Mouse (Mus musculus): ENCODE measurements around the gene Wdr35.

The Wdr35 gene

DNA sequence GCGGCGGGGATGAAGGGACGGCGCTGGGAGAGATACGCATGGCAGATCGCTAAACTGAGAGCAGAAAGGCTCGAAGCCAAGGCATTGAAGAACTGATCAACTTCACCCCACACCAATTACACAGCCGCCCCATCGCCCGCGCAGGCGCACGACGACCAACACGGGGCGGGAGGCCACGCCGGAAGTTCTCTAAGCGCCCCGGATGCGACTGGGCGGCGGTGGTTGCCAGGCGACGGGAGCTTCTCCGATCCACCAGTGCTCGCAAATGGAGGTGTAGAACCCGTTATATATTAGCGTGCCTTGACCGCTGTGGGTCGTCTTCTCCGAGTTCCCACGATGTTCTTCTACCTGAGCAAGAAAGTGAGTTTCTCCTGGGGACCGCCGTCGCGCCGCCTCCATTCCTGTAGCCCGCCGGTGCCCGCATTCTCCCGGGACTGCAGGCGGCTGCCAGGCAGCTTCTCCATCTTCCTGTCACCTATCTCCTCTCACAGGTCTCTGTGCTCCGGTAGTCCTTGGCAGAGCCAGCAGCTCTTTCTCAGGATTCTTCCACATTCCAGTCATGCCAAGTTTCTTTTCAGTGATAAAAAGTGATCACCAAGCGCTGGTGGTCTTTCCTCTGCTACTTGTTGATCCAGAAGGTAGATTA is at the start of gene Wdr35:
Wdr35 (plus strand) TSS at position 73 of the 646 bp plus-strand sequence.
- peak; percentile 89 for DNase-seq

DNA sequence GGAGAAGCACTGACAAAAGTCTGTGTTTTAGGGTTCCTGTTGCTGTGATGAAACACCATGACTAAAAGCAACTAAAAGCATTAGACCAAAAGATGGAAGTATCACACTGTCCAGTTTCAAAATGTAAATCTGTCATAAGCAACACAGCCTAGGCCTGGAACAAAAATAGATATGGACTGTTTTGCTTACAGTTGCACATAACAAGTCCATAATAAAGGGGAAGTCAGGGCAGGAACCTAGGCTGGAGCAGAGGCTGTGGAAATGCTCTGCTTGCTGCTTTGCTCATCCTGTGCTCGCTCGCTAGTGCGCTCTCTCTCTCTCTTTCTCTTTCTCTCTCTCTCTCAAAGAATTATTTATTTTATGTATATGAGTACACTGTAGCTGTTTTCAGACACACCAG is 46.0 kb upstream of the Wdr35 start:
- no peak for DNase-seq

DNA sequence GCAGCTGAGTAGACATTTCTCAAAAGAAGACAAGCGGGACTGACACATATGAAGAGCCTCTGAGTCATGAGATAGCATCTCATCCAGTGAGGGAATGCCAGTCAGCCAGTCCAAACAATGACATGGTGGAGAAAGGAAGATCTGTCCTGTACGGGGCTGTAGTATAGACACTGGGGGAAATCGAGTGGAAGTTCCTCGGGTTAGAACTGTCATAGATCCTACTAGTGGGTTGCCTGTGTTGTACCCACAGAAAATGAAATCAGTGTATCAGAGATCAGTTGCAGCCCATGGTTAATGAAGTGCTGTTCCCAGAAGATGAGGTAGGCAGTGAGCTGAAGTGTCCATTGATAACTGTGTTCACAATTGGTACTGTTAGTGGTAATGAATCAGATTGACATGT is 44.9 kb upstream of the Wdr35 start:
- no peak for DNase-seq

DNA sequence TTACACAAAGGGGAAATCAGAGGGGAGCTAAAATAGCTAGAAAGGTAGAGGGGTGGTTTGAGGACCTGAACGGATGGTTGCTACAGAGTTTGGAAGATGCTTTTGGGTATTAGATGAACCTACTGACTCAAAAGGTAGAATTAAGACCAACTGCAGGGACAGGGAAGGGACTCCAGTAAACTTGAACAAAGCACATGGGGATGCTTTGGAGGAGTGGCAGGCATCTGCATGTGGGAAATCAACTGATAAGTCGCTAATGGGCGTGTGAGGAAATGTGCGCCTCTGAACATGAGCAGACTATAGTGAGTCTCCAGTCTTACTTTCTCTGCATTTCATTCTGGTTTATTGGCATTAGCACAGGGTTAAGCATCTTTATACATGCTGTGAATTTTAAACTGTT is 42.6 kb upstream of the Wdr35 start:
- DNase-seq, result no peak

DNA sequence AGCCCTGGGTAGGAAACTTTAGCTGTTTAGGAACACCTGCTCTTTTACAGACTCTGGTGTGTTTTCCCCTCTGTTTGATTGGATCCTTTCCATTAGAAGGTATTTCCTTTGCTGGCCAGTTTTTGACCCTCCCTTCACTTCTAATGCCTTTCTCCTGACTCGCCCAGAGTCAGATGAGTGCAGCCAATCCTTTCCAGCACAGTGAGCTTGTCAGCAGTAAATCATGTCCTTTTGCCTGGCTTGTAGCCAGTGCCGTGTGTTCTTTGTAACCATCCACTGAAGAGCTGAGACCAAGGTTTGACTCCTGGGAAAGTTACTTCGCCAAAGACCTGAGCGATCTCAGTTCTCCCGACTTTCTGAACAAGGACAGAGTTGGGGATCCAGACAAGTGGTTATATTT is 38.3 kb upstream of the Wdr35 start:
- DNase-seq, result no peak

DNA sequence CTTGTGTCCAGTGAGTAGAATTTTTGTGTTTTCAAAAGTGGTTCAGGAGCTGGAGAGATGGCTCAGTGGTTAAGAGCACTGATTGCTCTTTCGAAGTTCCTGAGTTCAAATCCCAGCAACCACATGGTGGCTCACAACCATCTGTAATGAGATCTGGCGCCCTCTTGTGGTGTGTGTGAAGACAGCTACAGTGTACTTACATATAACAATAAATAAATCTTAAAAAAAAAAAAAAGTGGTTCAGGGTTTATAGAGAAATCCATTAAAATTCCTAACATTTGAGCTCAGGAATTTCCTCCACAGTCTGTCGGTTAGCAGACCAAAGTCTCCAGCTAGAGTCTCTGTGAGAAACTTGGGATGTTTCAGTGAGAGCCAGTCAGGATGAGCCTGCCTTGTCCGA is 37.5 kb upstream of the Wdr35 start:
- peak; percentile 54 for DNase-seq

DNA sequence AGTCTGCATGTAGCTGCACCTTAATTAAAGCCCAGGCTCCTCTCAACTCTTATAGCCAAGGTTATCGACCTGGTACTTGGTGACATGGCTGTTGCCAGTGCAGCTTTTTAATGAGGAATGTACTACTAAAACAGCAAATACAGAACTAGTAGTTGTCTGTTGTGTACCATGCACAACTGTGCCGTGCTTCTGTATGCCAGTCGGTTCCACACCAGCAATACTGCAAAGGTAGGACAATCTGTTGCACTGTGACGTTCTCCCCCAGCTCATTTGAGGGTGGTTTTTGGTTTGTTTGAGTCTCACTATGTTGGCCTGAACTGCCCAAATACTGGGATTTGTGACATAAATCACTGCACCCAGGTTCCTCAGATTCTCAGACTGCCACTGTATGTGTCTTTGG is 34.2 kb upstream of the Wdr35 start:
- no peak for DNase-seq

DNA sequence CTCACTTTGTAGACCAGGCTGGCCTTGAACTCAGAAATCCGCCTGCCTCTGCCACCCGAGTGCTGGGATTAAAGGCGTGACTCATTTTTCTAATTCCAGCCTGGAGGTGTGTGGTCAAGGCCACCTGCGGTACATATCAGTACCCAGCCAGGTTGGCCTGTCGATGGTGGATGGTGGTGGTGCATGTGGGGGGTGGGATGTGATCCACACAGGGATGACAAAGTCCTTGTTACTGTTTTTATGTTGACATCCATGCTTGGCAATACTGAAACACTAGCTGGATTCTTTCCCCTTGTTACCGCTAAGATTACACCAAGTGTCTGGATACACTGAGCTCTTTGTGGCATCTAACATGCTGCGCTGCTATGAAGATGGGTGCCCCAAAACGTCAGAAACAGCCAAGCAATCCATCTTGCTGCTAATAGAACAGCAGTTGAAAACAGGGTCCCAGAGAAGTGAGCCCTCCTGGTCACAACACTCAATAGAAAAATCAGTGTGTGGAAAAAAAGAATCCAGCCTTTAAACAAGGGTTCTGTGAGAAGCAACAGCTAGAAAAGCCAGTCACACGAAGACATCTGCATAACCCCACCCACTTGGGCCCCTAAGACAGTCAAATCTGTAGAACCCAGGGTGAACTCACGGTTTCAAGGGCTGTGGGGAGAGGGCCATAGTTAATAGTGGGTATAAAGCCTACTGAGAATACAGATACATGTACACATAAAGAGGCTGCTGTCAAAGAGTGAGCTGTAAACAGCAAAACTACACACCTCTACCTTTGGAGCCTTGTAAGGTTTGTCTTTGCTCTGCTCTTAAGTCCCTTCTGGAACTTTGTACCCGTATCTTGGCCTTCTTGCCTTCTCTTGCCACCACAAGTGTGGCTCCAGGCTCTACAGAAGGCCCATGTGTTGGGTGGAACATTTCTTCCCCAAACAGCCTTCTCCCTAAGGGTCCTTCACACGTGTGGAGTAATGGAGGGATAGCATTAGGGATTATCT is 33.4 kb upstream of the Wdr35 start:
- no peak for DNase-seq

DNA sequence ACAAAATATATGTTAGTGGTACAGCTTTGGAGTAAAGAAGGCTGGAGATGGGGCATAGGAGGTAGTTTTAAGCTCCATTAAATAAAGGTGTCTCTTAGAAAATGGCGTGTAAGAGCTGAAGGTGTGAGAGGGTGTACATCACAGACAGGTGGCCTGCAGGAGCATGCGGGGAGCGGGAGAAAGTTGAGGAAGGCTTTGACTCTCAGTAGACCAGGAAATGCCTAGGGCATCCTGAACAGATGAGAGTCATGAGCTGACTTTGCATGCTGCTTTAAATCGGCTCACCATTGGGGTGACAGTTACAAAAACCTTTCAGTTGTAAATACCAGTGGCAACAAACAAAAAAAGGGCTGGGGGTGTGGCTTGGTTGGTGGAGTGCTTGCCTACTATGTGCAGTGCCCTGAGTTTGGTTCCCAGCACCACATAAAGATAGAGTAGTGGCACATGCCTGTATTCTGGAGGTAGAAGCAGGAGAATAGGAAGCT is 32.5 kb upstream of the Wdr35 start:
- no peak for DNase-seq

DNA sequence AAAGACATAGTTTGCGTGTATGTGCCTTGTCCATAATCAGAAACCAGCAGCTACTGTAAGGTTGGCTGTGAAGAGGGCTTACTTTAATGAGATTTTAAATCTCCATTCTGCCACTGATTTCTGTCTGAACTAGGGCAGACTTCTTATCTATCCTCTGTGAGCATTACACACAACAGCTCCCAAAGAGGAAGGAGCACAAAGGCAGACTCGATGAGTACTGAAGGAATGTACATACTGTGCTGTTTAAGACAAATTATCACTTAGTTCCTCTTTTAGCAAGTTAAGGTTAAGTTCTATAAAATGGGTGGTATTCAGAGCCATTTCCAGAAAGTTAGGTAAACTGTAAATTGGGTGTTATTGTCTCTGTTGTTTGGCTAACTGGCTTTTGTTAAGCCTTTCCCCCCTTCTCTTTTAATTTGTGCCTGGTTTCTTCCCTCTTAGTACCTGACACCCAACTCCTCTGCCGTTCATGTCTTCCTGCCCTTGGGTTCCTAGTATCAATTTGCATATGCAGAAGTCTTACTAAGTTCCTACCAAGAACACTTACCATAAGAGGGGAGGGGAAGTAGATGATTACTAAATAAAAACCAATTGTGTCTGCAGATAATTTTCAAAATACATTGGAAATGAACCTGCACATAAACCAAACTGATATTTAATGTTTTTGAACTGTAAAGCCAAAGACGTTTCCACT is 31.8 kb upstream of the Wdr35 start:
- no peak for DNase-seq

DNA sequence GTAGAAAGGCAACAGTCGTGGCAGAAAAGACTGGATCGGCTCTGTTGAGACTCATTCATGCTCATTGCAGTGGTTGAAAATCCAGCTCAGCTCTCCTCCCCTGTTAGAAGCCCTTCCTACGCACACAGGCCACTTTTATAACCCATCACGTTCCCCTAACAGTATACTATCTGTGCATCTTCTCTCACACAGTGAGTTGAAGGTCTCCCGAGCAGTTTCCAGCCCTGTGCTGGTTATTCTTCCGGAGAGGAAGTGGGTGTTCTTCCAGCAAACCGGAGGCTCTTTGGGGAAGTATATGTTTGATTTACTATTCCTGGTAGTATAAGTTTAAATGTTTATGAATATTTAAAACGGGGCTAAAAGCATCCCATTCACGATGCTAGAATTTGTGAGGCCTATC is 26.5 kb upstream of the Wdr35 start:
- no peak for DNase-seq

DNA sequence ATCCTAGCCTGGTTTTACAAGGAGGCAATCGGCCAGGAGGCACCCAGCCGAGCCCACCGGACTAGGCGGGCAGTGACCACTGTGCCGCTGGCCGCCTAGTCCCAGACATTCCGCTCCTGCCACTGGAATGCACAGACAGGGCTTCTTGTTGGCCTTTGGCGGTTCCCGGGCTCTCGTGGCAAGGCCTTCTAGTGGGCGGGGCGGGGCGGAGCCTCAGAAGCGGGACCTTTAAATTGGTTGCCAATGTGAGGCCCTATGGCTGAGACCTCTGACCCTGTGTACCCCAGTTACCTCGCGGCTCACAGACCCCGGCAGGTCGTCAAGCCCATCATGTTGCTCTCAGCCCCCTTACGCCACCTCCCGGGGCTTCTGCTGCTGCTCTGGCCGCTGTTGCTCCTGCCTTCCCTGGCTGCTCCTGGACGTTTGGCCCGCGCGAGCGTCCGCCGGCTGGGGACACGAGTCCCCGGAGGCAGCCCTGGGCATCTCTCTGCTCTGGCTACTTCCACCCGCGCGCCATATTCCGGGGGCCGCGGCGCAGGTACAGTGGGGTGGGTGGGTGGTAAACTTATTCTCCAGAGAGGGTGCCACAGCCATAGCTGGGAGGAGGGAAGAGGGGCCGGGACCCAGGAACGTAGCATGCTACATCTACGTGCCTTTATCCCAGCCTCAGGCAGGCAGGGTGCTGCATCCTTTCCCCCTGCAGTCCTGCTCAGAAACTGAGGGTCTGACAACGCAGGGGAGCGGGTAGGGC is 25.8 kb upstream of the Wdr35 start, which contains the start of gene Matn3:
Matn3 (plus strand) TSS at position 216 of the 751 bp plus-strand sequence.
- DNase-seq, result peak; percentile 83

DNA sequence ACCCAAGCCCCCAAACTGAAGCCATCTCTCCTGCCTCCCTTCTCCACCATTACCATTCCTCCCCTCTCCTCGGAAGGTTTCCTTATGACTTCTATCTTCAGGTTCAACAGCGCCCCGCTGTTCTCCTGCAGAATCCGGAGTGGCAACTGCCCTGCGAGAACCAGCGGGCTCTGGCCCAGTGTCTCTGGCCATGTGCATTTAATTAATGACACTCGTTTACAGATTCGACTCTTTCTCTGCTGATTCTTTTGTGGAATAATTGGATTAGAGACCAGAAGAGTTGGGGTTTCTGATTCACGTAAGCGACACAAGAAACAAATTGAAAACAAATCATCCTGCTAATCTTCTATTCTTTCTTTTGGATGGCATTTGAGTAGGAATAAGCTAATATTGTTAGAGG is 20.6 kb upstream of the Wdr35 start:
- no peak for DNase-seq

DNA sequence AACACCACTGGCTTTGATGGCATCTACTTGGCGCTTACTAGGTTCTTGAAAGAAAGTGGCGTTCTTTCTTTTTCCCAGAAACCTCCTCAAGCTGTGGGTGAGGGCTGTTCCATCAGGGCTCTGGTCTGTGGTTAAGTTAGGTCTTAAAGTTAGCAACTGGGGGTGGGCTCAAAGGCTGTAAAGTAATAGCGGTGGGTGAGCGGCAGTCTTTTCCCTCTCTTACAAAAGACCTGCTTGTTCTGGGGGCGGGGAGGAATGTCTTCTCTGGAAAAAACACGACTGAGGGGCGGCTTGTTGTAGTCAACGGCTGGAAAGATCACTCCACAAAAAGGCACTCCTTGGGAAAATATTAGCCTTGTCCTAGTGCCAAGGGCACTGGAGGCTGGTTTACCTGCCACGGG is 19.5 kb upstream of the Wdr35 start:
- DNase-seq, result peak; percentile 45

DNA sequence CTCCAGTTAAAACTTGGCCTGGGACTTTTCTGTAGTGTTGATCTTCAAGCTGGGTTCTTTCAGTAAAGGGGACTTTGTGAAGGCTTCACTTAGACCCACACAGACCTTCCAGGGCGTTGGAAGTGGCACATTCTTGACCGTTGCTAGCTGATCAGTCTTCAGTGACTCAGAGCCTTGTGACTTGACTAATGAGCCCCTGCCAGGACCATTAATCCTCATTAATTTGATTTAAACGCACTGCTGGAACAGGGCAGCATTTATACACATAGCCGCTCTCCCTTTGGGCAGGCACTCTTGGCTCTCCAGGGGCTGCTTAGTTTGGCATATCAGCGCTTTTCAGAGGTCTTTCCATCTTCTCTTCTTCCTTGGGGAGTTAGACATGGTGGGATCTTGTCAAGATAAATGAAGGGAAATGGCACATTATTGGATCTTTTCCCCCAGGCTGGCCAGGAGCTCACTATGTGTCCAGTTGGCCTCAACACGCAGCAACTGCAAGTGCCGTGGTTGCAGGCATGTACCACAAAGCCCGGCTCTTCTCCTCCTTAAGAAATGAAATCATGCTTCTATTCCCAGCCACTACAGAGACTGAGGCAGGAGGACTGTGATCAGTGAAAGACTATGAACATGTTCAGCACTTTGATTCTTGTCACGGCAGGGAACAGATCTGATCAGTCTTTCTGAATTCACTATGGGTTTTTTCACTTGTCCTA is 11.9 kb upstream of the Wdr35 start:
- no peak for DNase-seq

DNA sequence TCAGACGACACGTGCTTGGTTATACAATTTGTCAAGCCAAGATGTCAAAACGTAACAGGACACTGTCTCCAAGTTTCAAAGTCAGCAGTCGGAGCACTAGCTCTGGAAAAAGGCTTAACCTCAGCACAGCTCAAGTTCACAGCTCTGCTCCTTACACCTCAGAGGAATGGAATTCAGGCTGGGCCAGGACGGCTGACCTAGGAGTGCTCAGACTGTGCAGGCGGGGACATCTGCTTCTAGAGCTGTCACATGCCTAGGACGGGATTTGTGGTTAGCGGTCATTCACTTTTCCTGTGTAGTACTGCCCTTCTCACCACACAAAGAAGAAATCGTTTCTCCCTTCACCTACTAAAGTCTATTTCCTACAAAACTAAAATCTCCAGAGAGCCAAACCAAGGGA is 3.9 kb upstream of the Wdr35 start:
- DNase-seq, result peak; percentile 47

DNA sequence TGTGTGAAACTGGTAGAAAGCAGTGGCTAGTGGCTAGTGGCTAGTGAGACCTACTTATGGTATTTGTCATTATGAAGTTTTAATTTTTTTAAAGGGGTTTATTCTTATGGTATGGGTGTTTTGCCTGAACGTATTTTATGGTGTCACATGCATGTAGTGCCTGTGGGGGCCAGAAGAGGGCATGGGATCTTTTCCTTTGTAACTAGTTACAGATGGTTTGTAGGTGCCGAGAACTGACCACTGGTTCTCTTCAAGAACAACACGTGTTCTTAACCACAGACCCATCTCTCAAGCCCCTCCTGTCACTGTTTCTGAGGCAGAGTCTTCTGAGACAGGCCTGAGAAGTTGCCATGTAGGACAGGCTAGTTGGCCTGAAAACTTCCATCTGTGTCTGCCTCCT is 1.4 kb downstream of the Wdr35 start:
- DNase-seq, result no peak

DNA sequence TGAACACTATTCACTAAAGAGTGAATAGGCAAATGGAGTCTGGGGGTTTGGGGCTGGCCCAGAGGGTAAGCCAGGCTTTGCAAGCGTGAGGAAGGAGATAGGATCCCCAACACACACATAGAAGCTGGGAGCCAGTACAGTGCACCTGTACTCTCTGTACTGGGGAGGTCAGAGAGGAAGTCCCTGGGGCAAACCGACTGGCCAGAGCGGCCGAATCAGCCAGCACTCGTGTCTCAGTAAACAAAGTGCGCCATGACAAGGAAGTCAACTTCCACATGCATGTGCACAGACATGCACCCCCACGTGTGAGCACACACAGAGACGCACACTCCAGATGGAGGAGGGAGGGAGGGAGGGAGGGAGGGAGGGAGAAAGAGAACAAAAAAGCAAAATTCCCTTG is 19.5 kb downstream of the Wdr35 start:
- DNase-seq, result no peak

DNA sequence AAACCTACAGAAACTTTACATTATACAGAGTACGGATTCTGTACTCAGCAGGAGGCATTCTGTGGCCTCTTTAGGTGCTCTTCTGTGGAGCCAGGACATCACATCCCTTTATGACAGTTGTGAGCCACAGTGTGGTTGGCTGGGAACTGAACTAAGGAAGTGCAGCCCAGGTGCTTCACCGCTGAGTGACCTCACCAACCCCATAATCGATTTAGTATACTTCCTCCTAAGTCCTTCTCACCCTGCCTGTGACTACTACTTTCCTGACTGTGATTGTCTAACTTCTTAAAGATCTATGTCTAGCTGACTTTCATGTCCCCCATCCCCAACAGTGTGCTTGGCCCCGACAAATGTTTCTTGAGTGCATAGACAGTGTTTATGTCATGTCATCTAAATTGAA is 24.6 kb downstream of the Wdr35 start:
- DNase-seq, result no peak

DNA sequence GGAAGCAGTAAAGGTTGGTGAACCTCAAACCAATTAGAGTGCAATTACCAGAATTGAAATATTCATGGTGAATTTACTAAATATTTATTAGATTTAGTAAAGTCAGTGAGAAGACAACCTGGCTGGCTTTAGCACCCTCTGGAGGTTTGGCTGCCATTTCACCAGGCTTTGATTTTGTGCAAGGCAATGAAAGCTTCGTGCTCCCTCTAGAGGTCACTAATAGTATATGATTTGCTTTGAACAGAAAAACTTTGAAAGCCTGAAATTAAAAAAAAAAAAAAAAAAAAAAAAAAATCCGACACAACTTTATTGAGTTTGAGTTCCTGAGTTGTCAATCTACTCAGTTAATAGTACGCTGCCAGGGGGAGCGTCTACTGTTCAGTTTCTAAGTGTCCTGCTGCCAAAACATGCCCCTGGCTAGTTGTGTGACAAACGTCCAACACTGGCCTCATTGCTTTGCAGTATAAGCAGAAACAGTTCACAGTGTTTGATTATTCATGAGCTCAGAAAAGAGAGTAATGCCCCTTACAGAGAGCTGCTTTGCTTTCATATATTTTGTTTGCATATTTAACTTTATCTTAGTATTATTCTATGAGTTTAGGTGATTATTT is 28.5 kb downstream of the Wdr35 start:
- peak; percentile 67 for DNase-seq

DNA sequence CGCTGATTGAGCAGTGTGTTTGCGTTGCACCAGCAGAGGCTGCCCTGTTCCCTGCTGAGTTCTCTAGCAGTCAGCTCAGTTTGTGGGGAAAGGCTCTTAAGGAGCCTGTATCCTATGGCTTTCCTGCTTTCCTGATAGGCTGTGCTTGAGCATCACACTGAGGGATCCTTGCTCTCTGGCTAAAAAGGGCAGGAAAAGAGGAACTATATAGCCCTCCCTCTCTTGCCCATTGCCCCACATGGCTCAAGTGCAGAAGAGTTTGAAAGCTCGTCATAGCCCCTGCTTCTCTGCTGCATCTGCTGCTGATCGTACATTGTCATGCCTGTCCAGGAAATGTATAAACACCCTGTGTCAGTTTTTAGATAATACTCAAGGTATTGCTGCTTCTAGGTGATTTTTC is 33.5 kb downstream of the Wdr35 start:
- no peak for DNase-seq

DNA sequence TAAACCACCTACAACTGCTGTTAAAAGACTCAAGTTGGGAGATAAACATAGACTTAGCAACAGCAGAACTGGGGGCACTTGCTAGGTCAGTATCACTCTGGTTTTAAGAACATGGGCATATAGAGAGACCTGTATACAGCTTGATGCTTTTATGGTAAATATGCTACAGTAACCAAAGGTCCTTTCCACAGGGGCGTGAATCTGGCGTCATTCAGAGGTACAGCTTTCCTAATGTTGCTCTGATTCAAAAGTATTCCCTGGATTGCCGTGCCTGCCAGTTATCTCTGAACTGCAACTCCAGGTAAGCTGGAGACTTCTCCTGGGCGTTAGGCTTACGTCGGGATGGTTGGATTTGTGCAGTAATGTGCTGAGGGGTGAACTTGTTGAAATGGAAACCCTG is 34.1 kb downstream of the Wdr35 start:
- DNase-seq, result no peak

All from lung, postnatal 14 days (tissue).